Mouse (Mus musculus): ENCODE measurements around the gene Pbx3. TPM values are rescaled to one million over a fixed set of nuclear protein-coding genes. Genes with fewer than 3 reads are reported as not detected.

The Pbx3 gene
- polyA plus RNA-seq, 1 experiment from 2014 or later: 46.1 TPM

GRCm38 (mm10) chr2:34157746-34158145, 215.2 kb downstream of the Pbx3 start:
- DNase-seq (ENCODE audit: low spot score): no peak
- 93% methylated on average over 3 of the region's 3 CpGs for WGBS

GRCm38 (mm10) chr2:34154833-34155232, 218.1 kb downstream of the Pbx3 start:
- H3K4me3 ChIP-seq (ENCODE audit: low read depth, low read length): no peak overlapping the region
- H3K9me3 ChIP-seq (ENCODE audit: control insufficient read depth, low read length): no peaks in the 10 kb centered on the region
- no peak overlapping the region for H3K27ac ChIP-seq (ENCODE audit: low read depth, low read length)
- no peaks in the 10 kb centered on the region for H3K27me3 ChIP-seq (ENCODE audit: control insufficient read depth, insufficient read depth, low read length)
- no peak overlapping the region for H3K4me2 ChIP-seq (ENCODE audit: low read depth, low read length, severe bottlenecking)
- whole genome bisulfite sequencing: 68% methylated on average over 5 of the region's 5 CpGs
- ATAC-seq (replicated peaks; ENCODE audit: low FRiP score): no peak
- no peak for DNase-seq (ENCODE audit: low spot score)
- no peaks in the 10 kb centered on the region for H3K36me3 ChIP-seq (ENCODE audit: control insufficient read depth, insufficient read depth, low read length)
- no peak overlapping the region for H3K9ac ChIP-seq (ENCODE audit: low read length)
- H3K4me1 ChIP-seq (replicated peaks; ENCODE audit: control insufficient read depth, insufficient read depth, low read length): no peaks in the 10 kb centered on the region

More at GRCm38 (mm10) chr2:34157746-34158145, 215.2 kb downstream of the Pbx3 start:
- Histone ChIP-seq H3K4me3 (ENCODE audit: low read depth, low read length) (no peak overlapping the region), H3K27me3 (ENCODE audit: control insufficient read depth, insufficient read depth, low read length) (no peaks in the 10 kb centered on the region), H3K4me2 (ENCODE audit: low read depth, low read length, severe bottlenecking) (no peak overlapping the region), H3K9ac (ENCODE audit: low read length) (no peak overlapping the region), H3K4me1 (replicated peaks; ENCODE audit: control insufficient read depth, insufficient read depth, low read length) (no peaks in the 10 kb centered on the region), H3K9me3 (ENCODE audit: control insufficient read depth, low read length) (no peaks in the 10 kb centered on the region), H3K27ac (ENCODE audit: low read depth, low read length) (no peak overlapping the region), H3K36me3 (ENCODE audit: control insufficient read depth, insufficient read depth, low read length) (no peaks in the 10 kb centered on the region)
- no peak for ATAC-seq (replicated peaks; ENCODE audit: low FRiP score)

- Histone ChIP-seq H3K4me3 (ENCODE audit: low read depth, low read length) (no peak overlapping the region), H3K4me1 (replicated peaks; ENCODE audit: control insufficient read depth, insufficient read depth, low read length) (no peaks in the 10 kb centered on the region), H3K9ac (ENCODE audit: low read length) (no peak overlapping the region), H3K27me3 (ENCODE audit: control insufficient read depth, insufficient read depth, low read length) (no peaks in the 10 kb centered on the region), H3K27ac (ENCODE audit: low read depth, low read length) (no peak overlapping the region), H3K4me2 (ENCODE audit: low read depth, low read length, severe bottlenecking) (no peak overlapping the region), H3K9me3 (ENCODE audit: control insufficient read depth, low read length) (no peaks in the 10 kb centered on the region), H3K36me3 (ENCODE audit: control insufficient read depth, insufficient read depth, low read length) (no peaks in the 10 kb centered on the region)
- ATAC-seq (replicated peaks; ENCODE audit: low FRiP score) (no peak), DNase-seq (ENCODE audit: low spot score) (no peak)
- 80% methylated on average over 6 of the region's 6 CpGs for WGBS
These were observed 219.6 kb downstream of the Pbx3 start for GRCm38 (mm10) chr2:34153336-34153735.

- ATAC-seq (replicated peaks; ENCODE audit: low FRiP score) (no peak), DNase-seq (ENCODE audit: low spot score) (no peak)
- Histone ChIP-seq H3K4me1 (replicated peaks; ENCODE audit: control insufficient read depth, insufficient read depth, low read length) (no peaks in the 10 kb centered on the region), H3K4me2 (ENCODE audit: low read depth, low read length, severe bottlenecking) (no peak overlapping the region), H3K9me3 (ENCODE audit: control insufficient read depth, low read length) (no peaks in the 10 kb centered on the region), H3K4me3 (ENCODE audit: low read depth, low read length) (no peak overlapping the region), H3K27me3 (ENCODE audit: control insufficient read depth, insufficient read depth, low read length) (no peaks in the 10 kb centered on the region), H3K36me3 (ENCODE audit: control insufficient read depth, insufficient read depth, low read length) (no peaks in the 10 kb centered on the region), H3K9ac (ENCODE audit: low read length) (no peak overlapping the region), H3K27ac (ENCODE audit: low read depth, low read length) (no peak overlapping the region)
- WGBS: 94% methylated on average over 4 of the region's 4 CpGs
These were observed 222.4 kb downstream of the Pbx3 start for GRCm38 (mm10) chr2:34150560-34150959.

GRCm38 (mm10) chr2:34148214-34148613, 224.7 kb downstream of the Pbx3 start:
- no peak overlapping the region for H3K9ac ChIP-seq (ENCODE audit: low read length)
- no peak overlapping the region for H3K27ac ChIP-seq (ENCODE audit: low read depth, low read length)
- DNase-seq (ENCODE audit: low spot score): no peak
- no peak overlapping the region for H3K4me3 ChIP-seq (ENCODE audit: low read depth, low read length)
- H3K9me3 ChIP-seq (ENCODE audit: control insufficient read depth, low read length): no peaks in the 10 kb centered on the region
- WGBS: 84% methylated on average over 7 of the region's 7 CpGs
- no peaks in the 10 kb centered on the region for H3K4me1 ChIP-seq (replicated peaks; ENCODE audit: control insufficient read depth, insufficient read depth, low read length)
- H3K4me2 ChIP-seq (ENCODE audit: low read depth, low read length, severe bottlenecking): no peak overlapping the region
- no peaks in the 10 kb centered on the region for H3K27me3 ChIP-seq (ENCODE audit: control insufficient read depth, insufficient read depth, low read length)
- no peaks in the 10 kb centered on the region for H3K36me3 ChIP-seq (ENCODE audit: control insufficient read depth, insufficient read depth, low read length)
- no peak for ATAC-seq (replicated peaks; ENCODE audit: low FRiP score)

GRCm38 (mm10) chr2:34147476-34147875, 225.5 kb downstream of the Pbx3 start:
- ATAC-seq (replicated peaks; ENCODE audit: low FRiP score) (no peak), DNase-seq (ENCODE audit: low spot score) (no peak)
- Histone ChIP-seq H3K9me3 (ENCODE audit: control insufficient read depth, low read length) (no peaks in the 10 kb centered on the region), H3K27ac (ENCODE audit: low read depth, low read length) (no peak overlapping the region), H3K4me1 (replicated peaks; ENCODE audit: control insufficient read depth, insufficient read depth, low read length) (no peaks in the 10 kb centered on the region), H3K36me3 (ENCODE audit: control insufficient read depth, insufficient read depth, low read length) (no peaks in the 10 kb centered on the region), H3K27me3 (ENCODE audit: control insufficient read depth, insufficient read depth, low read length) (no peaks in the 10 kb centered on the region), H3K4me3 (ENCODE audit: low read depth, low read length) (no peak overlapping the region), H3K4me2 (ENCODE audit: low read depth, low read length, severe bottlenecking) (no peak overlapping the region), H3K9ac (ENCODE audit: low read length) (no peak overlapping the region)
- 91% methylated on average over 14 of the region's 14 CpGs for WGBS

GRCm38 (mm10) chr2:34147036-34147435, 225.9 kb downstream of the Pbx3 start:
- no peak for ATAC-seq (replicated peaks; ENCODE audit: low FRiP score)
- no peak for DNase-seq (ENCODE audit: low spot score)
- Histone ChIP-seq H3K4me1 (replicated peaks; ENCODE audit: control insufficient read depth, insufficient read depth, low read length) (no peaks in the 10 kb centered on the region), H3K9ac (ENCODE audit: low read length) (no peak overlapping the region), H3K27ac (ENCODE audit: low read depth, low read length) (no peak overlapping the region), H3K4me3 (ENCODE audit: low read depth, low read length) (no peak overlapping the region), H3K4me2 (ENCODE audit: low read depth, low read length, severe bottlenecking) (no peak overlapping the region), H3K27me3 (ENCODE audit: control insufficient read depth, insufficient read depth, low read length) (no peaks in the 10 kb centered on the region), H3K9me3 (ENCODE audit: control insufficient read depth, low read length) (no peaks in the 10 kb centered on the region), H3K36me3 (ENCODE audit: control insufficient read depth, insufficient read depth, low read length) (no peaks in the 10 kb centered on the region)
- 92% methylated on average over 4 of the region's 4 CpGs for WGBS

- DNase-seq (ENCODE audit: low spot score) (no peak), ATAC-seq (replicated peaks; ENCODE audit: low FRiP score) (no peak)
- no peak overlapping the region for H3K4me3 ChIP-seq (ENCODE audit: low read depth, low read length)
- WGBS: 83% methylated on average over 1 of the region's 1 CpGs
- no peak overlapping the region for H3K9ac ChIP-seq (ENCODE audit: low read length)
- no peaks in the 10 kb centered on the region for H3K9me3 ChIP-seq (ENCODE audit: control insufficient read depth, low read length)
- no peaks in the 10 kb centered on the region for H3K27me3 ChIP-seq (ENCODE audit: control insufficient read depth, insufficient read depth, low read length)
- no peak overlapping the region for H3K4me2 ChIP-seq (ENCODE audit: low read depth, low read length, severe bottlenecking)
- H3K36me3 ChIP-seq (ENCODE audit: control insufficient read depth, insufficient read depth, low read length): no peaks in the 10 kb centered on the region
- no peak overlapping the region for H3K27ac ChIP-seq (ENCODE audit: low read depth, low read length)
- no peaks in the 10 kb centered on the region for H3K4me1 ChIP-seq (replicated peaks; ENCODE audit: control insufficient read depth, insufficient read depth, low read length)
These were observed 226.5 kb downstream of the Pbx3 start for GRCm38 (mm10) chr2:34146431-34146830.

- no peak overlapping the region for H3K4me3 ChIP-seq (ENCODE audit: low read depth, low read length)
- no peak overlapping the region for H3K4me2 ChIP-seq (ENCODE audit: low read depth, low read length, severe bottlenecking)
- no peak overlapping the region for H3K27ac ChIP-seq (ENCODE audit: low read depth, low read length)
- no peak overlapping the region for H3K9ac ChIP-seq (ENCODE audit: low read length)
- no peaks in the 10 kb centered on the region for H3K9me3 ChIP-seq (ENCODE audit: control insufficient read depth, low read length)
- 0 out of 2 replicates have a peak, but pooled peaks cover 2% of the 10 kb centered on the region for H3K4me1 ChIP-seq (replicated peaks; ENCODE audit: control insufficient read depth, insufficient read depth, low read length)
- no peaks in the 10 kb centered on the region for H3K36me3 ChIP-seq (ENCODE audit: control insufficient read depth, insufficient read depth, low read length)
- DNase-seq (ENCODE audit: low spot score) (no peak), ATAC-seq (replicated peaks; ENCODE audit: low FRiP score) (no peak)
- H3K27me3 ChIP-seq (ENCODE audit: control insufficient read depth, insufficient read depth, low read length): no peaks in the 10 kb centered on the region
- WGBS: 87% methylated on average over 5 of the region's 5 CpGs
These were observed 233.3 kb downstream of the Pbx3 start for GRCm38 (mm10) chr2:34139470-34140158.

Measured in forebrain, embryonic 11.5 days (tissue).